ENCODE assay signal across 8 mouse cellular contexts in genomic region chr13:109902855-109903763, GRCm38 (mm10).
A peak's percentile ranks its signal among the peaks of the same experiment; 100 is the strongest.
DNase-seq lines count a peak whose midpoint lies in the region; ATAC-seq and TF ChIP-seq lines count a peak whose summit lies in the region.

No protein-coding gene starts in this region.

- intact Hi-C loops in heart, adult 2 months (cut with DNase I) = no loop called here

- peak overlapping the region; percentile 68 for H3K9ac ChIP-seq in heart, adult 2 months (ENCODE audit: low read depth, low read length)
- peak overlapping the region; percentile 60 for H3K9ac ChIP-seq in limb, embryonic 15.5 days
- H3K9ac ChIP-seq in midbrain, embryonic 16.5 days (ENCODE audit: low read depth, low read length) = peak overlapping the region; percentile 85

- peak; percentile 60 for ATAC-seq in limb, embryonic 15.5 days (ENCODE audit: insufficient number of reproducible peaks, low FRiP score, low TSS enrichment, low read depth)
- ATAC-seq in midbrain, embryonic 16.5 days = peak; percentile 82

- peak overlapping the region; percentile 90 for H3K4me2 ChIP-seq in limb, embryonic 15.5 days
- H3K4me2 ChIP-seq in midbrain, embryonic 16.5 days (ENCODE audit: low read length) = peak overlapping the region; percentile 98

- TF ChIP-seq EP300 in heart, adult 2 months (IDR thresholded peaks at IDR 0.05; ENCODE audit: insufficient read depth, low read depth, low read length) = no peak

- H3K4me3 ChIP-seq in embryonic facial prominence, embryonic 10.5 days = peak overlapping the region; percentile 90
- peak overlapping the region; percentile 79 for H3K4me3 ChIP-seq in heart, adult 2 months
- peak overlapping the region; percentile 79 for H3K4me3 ChIP-seq in kidney, adult 2 months (ENCODE audit: insufficient read depth, low read depth, low read length)
- peak overlapping the region; percentile 75 for H3K4me3 ChIP-seq in limb, embryonic 15.5 days
- H3K4me3 ChIP-seq in midbrain, embryonic 16.5 days (ENCODE audit: low read depth, low read length) = peak overlapping the region; percentile 86

- peak; percentile 67 for TF ChIP-seq CTCF in heart, adult 2 months (IDR thresholded peaks at IDR 0.05)
- TF ChIP-seq CTCF in kidney, adult 2 months (conservative IDR thresholded peaks at IDR 0.05; ENCODE audit: insufficient read depth, insufficient read length, low read depth, low read length) = no peak

- no peaks in the 10 kb centered on the region for H3K9me3 ChIP-seq in embryonic facial prominence, embryonic 10.5 days
- H3K9me3 ChIP-seq in limb, embryonic 15.5 days = no peaks in the 10 kb centered on the region
- no peaks in the 10 kb centered on the region for H3K9me3 ChIP-seq in midbrain, embryonic 16.5 days (replicated peaks; ENCODE audit: control insufficient read depth, low read length, poor library complexity, severe bottlenecking)

- TF ChIP-seq POLR2A in heart, adult 2 months (IDR thresholded peaks at IDR 0.05; ENCODE audit: insufficient read depth, low read depth, low read length) = peak; percentile 29; the same call in 1 of the 2 replicates
- TF ChIP-seq POLR2A in kidney, adult 2 months (IDR thresholded peaks at IDR 0.05; ENCODE audit: low read depth, low read length) = no peak

- DNase-seq in kidney, adult 11 months = peak; percentile 19
- no peak for DNase-seq in kidney, adult 9 months
- peak; percentile 89 for DNase-seq in embryonic facial prominence, embryonic 10.5 days (ENCODE audit: low spot score)
- peak; percentile 79 to 82 for DNase-seq in heart, adult 2 months
- peak; percentile 53 for DNase-seq in kidney, adult 2 months
- DNase-seq in spleen, postnatal 10 days (ENCODE audit: low spot score in 2 of 2) = peak; percentile 50 to 68

- no peaks in the 10 kb centered on the region for H3K36me3 ChIP-seq in embryonic facial prominence, embryonic 10.5 days (replicated peaks)
- H3K36me3 ChIP-seq in heart, adult 2 months (ENCODE audit: control insufficient read depth, insufficient read depth, low read length) = no peaks in the 10 kb centered on the region
- H3K36me3 ChIP-seq in kidney, adult 2 months (ENCODE audit: control insufficient read depth, insufficient read depth, low read length) = no peaks in the 10 kb centered on the region
- H3K36me3 ChIP-seq in limb, embryonic 15.5 days = no peaks in the 10 kb centered on the region
- H3K36me3 ChIP-seq in midbrain, embryonic 16.5 days (ENCODE audit: control insufficient read depth, insufficient read depth, low read length) = no peaks in the 10 kb centered on the region

- WGBS in embryonic facial prominence, embryonic 10.5 days = under 1% methylated on average over 91 of the region's 91 CpGs
- 1% methylated on average over 88 of the region's 91 CpGs for whole genome bisulfite sequencing in heart, adult 2 months
- WGBS in kidney, adult 2 months = 6% methylated on average over 91 of the region's 91 CpGs
- under 1% methylated on average over 88 of the region's 91 CpGs for WGBS in limb, embryonic 15.5 days
- under 1% methylated on average over 82 of the region's 91 CpGs for WGBS in midbrain, embryonic 16.5 days

- no peaks in the 10 kb centered on the region; the same call in 1 of the 2 replicates for H3K79me2 ChIP-seq in heart, adult 2 months (replicated peaks; ENCODE audit: control insufficient read depth, insufficient read depth, low read length)

- H3K27ac ChIP-seq in embryonic facial prominence, embryonic 10.5 days (replicated peaks) = peak overlapping the region; percentile 92
- peak overlapping the region; percentile 66 for H3K27ac ChIP-seq in heart, adult 2 months
- no peak overlapping the region for H3K27ac ChIP-seq in kidney, adult 2 months (ENCODE audit: insufficient read depth, low read depth, low read length)
- peak overlapping the region; percentile 74 for H3K27ac ChIP-seq in limb, embryonic 15.5 days
- peak overlapping the region; percentile 75 for H3K27ac ChIP-seq in midbrain, embryonic 16.5 days (ENCODE audit: low read length)

- H3K27me3 ChIP-seq in embryonic facial prominence, embryonic 10.5 days (replicated peaks; ENCODE audit: low read depth, poor library complexity, severe bottlenecking) = peaks cover 29% of the 10 kb centered on the region
- H3K27me3 ChIP-seq in heart, adult 2 months (ENCODE audit: control insufficient read depth, insufficient read depth, low read length) = no peaks in the 10 kb centered on the region
- no peaks in the 10 kb centered on the region for H3K27me3 ChIP-seq in kidney, adult 2 months (replicated peaks; ENCODE audit: control insufficient read depth, insufficient read depth, low read length)
- no peaks in the 10 kb centered on the region for H3K27me3 ChIP-seq in limb, embryonic 15.5 days
- H3K27me3 ChIP-seq in midbrain, embryonic 16.5 days (ENCODE audit: control insufficient read depth, insufficient read depth, low read depth, low read length) = no peaks in the 10 kb centered on the region

- peaks cover 64% of the 10 kb centered on the region for H3K4me1 ChIP-seq in embryonic facial prominence, embryonic 10.5 days
- peaks cover 4% of the 10 kb centered on the region; the same call in 1 of the 2 replicates for H3K4me1 ChIP-seq in heart, adult 2 months (ENCODE audit: control insufficient read depth, insufficient read depth, low read length)
- H3K4me1 ChIP-seq in kidney, adult 2 months (ENCODE audit: control insufficient read depth, insufficient read depth, low read length) = no peaks in the 10 kb centered on the region
- H3K4me1 ChIP-seq in limb, embryonic 15.5 days = peaks cover 26% of the 10 kb centered on the region
- H3K4me1 ChIP-seq in midbrain, embryonic 16.5 days (ENCODE audit: control insufficient read depth, insufficient read depth, low read length) = peaks cover 25% of the 10 kb centered on the region
